ENCODE assay signal across 8 mouse cellular contexts in genomic region chr5:122850319-122851002, GRCm38 (mm10). TPM values are rescaled to one million over a fixed set of nuclear protein-coding genes. Genes with fewer than 3 reads are reported as not detected.
A peak's percentile ranks its signal among the peaks of the same experiment; 100 is the strongest.
DNase-seq lines count a peak whose midpoint lies in the region; ATAC-seq and TF ChIP-seq lines count a peak whose summit lies in the region.

No protein-coding gene starts in this region.

- peaks cover 29% of the 10 kb centered on the region for H3K4me1 ChIP-seq in heart, embryonic 13.5 days
- H3K4me1 ChIP-seq in MEL (ENCODE audit: control insufficient read depth in 1 of 2, insufficient read depth in 2 of 2, low read length in 2 of 2) = peaks cover 5 to 13% of the 10 kb centered on the region in 2 experiments; a peak in 3 of 4 replicates
- peaks cover 12% of the 10 kb centered on the region for H3K4me1 ChIP-seq in embryonic facial prominence, embryonic 15.5 days
- H3K4me1 ChIP-seq in hindbrain, embryonic 13.5 days (replicated peaks) = peaks cover 31% of the 10 kb centered on the region
- H3K4me1 ChIP-seq in limb, embryonic 11.5 days (ENCODE audit: control insufficient read depth, insufficient read depth, low read length) = peaks cover 9% of the 10 kb centered on the region
- H3K4me1 ChIP-seq in midbrain, embryonic 12.5 days = peaks cover 15% of the 10 kb centered on the region

- no peak; the same call in 1 of the 2 replicates for TF ChIP-seq RAD21 in MEL (IDR thresholded peaks at IDR 0.05; ENCODE audit: low read depth, low read length)

- no peak for DNase-seq in heart, adult 8-10 months (ENCODE audit: low spot score)
- DNase-seq in MEL (ENCODE audit: low read depth, low spot score) = no peak
- DNase-seq in limb, embryonic 11.5 days (ENCODE audit: low spot score) = no peak
- DNase-seq in retina, postnatal 1 day = no peak

- peak overlapping the region; percentile 96 for H3K27ac ChIP-seq in heart, embryonic 13.5 days (replicated peaks)
- peak overlapping the region; percentile 61 for H3K27ac ChIP-seq in MEL (ENCODE audit: control insufficient read depth, low read depth, low read length)
- peak overlapping the region; percentile 90 for H3K27ac ChIP-seq in embryonic facial prominence, embryonic 15.5 days (replicated peaks)
- H3K27ac ChIP-seq in hindbrain, embryonic 13.5 days = peak overlapping the region; percentile 97
- H3K27ac ChIP-seq in limb, embryonic 11.5 days (replicated peaks; ENCODE audit: low read depth, low read length) = peak overlapping the region; percentile 79; the same call in 1 of the 2 replicates
- peak overlapping the region; percentile 94 for H3K27ac ChIP-seq in midbrain, embryonic 12.5 days (replicated peaks)

- WGBS in heart, embryonic 13.5 days = under 1% methylated on average over 37 of the region's 38 CpGs
- WGBS in embryonic facial prominence, embryonic 15.5 days = under 1% methylated on average over 38 of the region's 38 CpGs
- under 1% methylated on average over 38 of the region's 38 CpGs for WGBS in hindbrain, embryonic 13.5 days
- WGBS in limb, embryonic 11.5 days = under 1% methylated on average over 38 of the region's 38 CpGs
- WGBS in midbrain, embryonic 12.5 days = under 1% methylated on average over 38 of the region's 38 CpGs

- H3K36me3 ChIP-seq in heart, embryonic 13.5 days = no peaks in the 10 kb centered on the region
- H3K36me3 ChIP-seq in MEL (ENCODE audit: control insufficient read depth in 1 of 2, insufficient read depth in 2 of 2, low read length in 2 of 2) = peaks cover 0 to 15% of the 10 kb centered on the region in 2 experiments; a peak in 2 of 4 replicates
- H3K36me3 ChIP-seq in embryonic facial prominence, embryonic 15.5 days = no peaks in the 10 kb centered on the region
- no peaks in the 10 kb centered on the region for H3K36me3 ChIP-seq in hindbrain, embryonic 13.5 days
- no peaks in the 10 kb centered on the region for H3K36me3 ChIP-seq in limb, embryonic 11.5 days (ENCODE audit: control insufficient read depth, insufficient read depth, low read length)
- H3K36me3 ChIP-seq in midbrain, embryonic 12.5 days = no peaks in the 10 kb centered on the region

- H3K27me3 ChIP-seq in heart, embryonic 13.5 days (replicated peaks) = no peaks in the 10 kb centered on the region
- no peaks in the 10 kb centered on the region for H3K27me3 ChIP-seq in MEL (ENCODE audit: control insufficient read depth in 1 of 2, insufficient read depth in 2 of 2, low read length in 2 of 2)
- H3K27me3 ChIP-seq in embryonic facial prominence, embryonic 15.5 days = no peaks in the 10 kb centered on the region
- H3K27me3 ChIP-seq in hindbrain, embryonic 13.5 days = no peaks in the 10 kb centered on the region
- no peaks in the 10 kb centered on the region for H3K27me3 ChIP-seq in limb, embryonic 11.5 days (ENCODE audit: control insufficient read depth, insufficient read depth, low read length)
- no peaks in the 10 kb centered on the region for H3K27me3 ChIP-seq in midbrain, embryonic 12.5 days

- H3K4me3 ChIP-seq in heart, embryonic 13.5 days = peak overlapping the region; percentile 96
- peak overlapping the region; percentile 82 to 89 for H3K4me3 ChIP-seq in MEL (ENCODE audit: control insufficient read depth in 1 of 2, insufficient read depth in 1 of 2, low read depth in 2 of 2, low read length in 2 of 2)
- peak overlapping the region; percentile 96 for H3K4me3 ChIP-seq in embryonic facial prominence, embryonic 15.5 days (replicated peaks)
- H3K4me3 ChIP-seq in hindbrain, embryonic 13.5 days = peak overlapping the region; percentile 90
- peak overlapping the region; percentile 97 for H3K4me3 ChIP-seq in limb, embryonic 11.5 days (ENCODE audit: low read depth, low read length)
- peak overlapping the region; percentile 80 for H3K4me3 ChIP-seq in midbrain, embryonic 12.5 days

- peak in 2 of 3 experiments; percentile 33 to 45; a peak in 3 of 6 replicates for TF ChIP-seq CTCF in MEL (IDR thresholded peaks at IDR 0.05 in 2 of 3, conservative IDR thresholded peaks at IDR 0.05 in 1 of 3; ENCODE audit: control insufficient read depth in 1 of 3, insufficient read depth in 1 of 3, low read depth in 2 of 3, low read length in 3 of 3, poor library complexity in 1 of 3, severe bottlenecking in 1 of 3)

- peak overlapping the region; percentile 95 for H3K4me2 ChIP-seq in heart, embryonic 13.5 days
- peak overlapping the region; percentile 88 for H3K4me2 ChIP-seq in embryonic facial prominence, embryonic 15.5 days (replicated peaks)
- peak overlapping the region; percentile 93 for H3K4me2 ChIP-seq in hindbrain, embryonic 13.5 days
- H3K4me2 ChIP-seq in limb, embryonic 11.5 days (ENCODE audit: low read depth, severe bottlenecking) = peak overlapping the region; percentile 96
- H3K4me2 ChIP-seq in midbrain, embryonic 12.5 days (replicated peaks) = peak overlapping the region; percentile 88

- peaks cover 16% of the 10 kb centered on the region for H3K79me2 ChIP-seq in MEL (ENCODE audit: control insufficient read depth, insufficient read depth, low read length, poor library complexity)

- no peak for TF ChIP-seq POLR2A in MEL (IDR thresholded peaks at IDR 0.05; ENCODE audit: control insufficient read depth in 1 of 2, insufficient read depth in 1 of 2, low read depth in 1 of 2, low read length in 2 of 2, poor library complexity in 1 of 2)

- peak overlapping the region; percentile 99 for H3K9ac ChIP-seq in heart, embryonic 13.5 days
- H3K9ac ChIP-seq in MEL (ENCODE audit: control insufficient read depth, low read depth, low read length, poor library complexity, severe bottlenecking) = peak overlapping the region; percentile 91
- H3K9ac ChIP-seq in embryonic facial prominence, embryonic 15.5 days = peak overlapping the region; percentile 94
- peak overlapping the region; percentile 99 for H3K9ac ChIP-seq in hindbrain, embryonic 13.5 days
- peak overlapping the region; percentile 95 for H3K9ac ChIP-seq in limb, embryonic 11.5 days (ENCODE audit: low read length)
- peak overlapping the region; percentile 93 for H3K9ac ChIP-seq in midbrain, embryonic 12.5 days (replicated peaks)

- H3K9me3 ChIP-seq in heart, embryonic 13.5 days = no peaks in the 10 kb centered on the region
- H3K9me3 ChIP-seq in MEL (replicated peaks; ENCODE audit: insufficient read depth, low read length) = no peaks in the 10 kb centered on the region
- H3K9me3 ChIP-seq in embryonic facial prominence, embryonic 15.5 days (replicated peaks) = no peaks in the 10 kb centered on the region
- H3K9me3 ChIP-seq in hindbrain, embryonic 13.5 days = no peaks in the 10 kb centered on the region
- H3K9me3 ChIP-seq in limb, embryonic 11.5 days (ENCODE audit: control insufficient read depth, low read length) = no peaks in the 10 kb centered on the region
- no peaks in the 10 kb centered on the region for H3K9me3 ChIP-seq in midbrain, embryonic 12.5 days

- TF ChIP-seq EP300 in MEL (IDR thresholded peaks at IDR 0.05; ENCODE audit: low read depth in 1 of 2, low read length in 2 of 2) = no peak

- ATAC-seq in heart, embryonic 13.5 days (ENCODE audit: extremely low read depth, insufficient number of reproducible peaks, low FRiP score, low TSS enrichment) = peak; percentile 74
- peak; percentile 73 for ATAC-seq in embryonic facial prominence, embryonic 15.5 days (ENCODE audit: insufficient number of reproducible peaks, low FRiP score, low TSS enrichment, low read depth)
- ATAC-seq in hindbrain, embryonic 13.5 days (ENCODE audit: low FRiP score) = peak; percentile 89
- peak; percentile 82 for ATAC-seq in limb, embryonic 11.5 days (ENCODE audit: insufficient number of reproducible peaks, low FRiP score, low TSS enrichment, low read depth)
- peak; percentile 90 for ATAC-seq in midbrain, embryonic 12.5 days (ENCODE audit: low FRiP score, low read depth)

TF ChIP-seq in MEL, 35 proteins besides CTCF, POLR2A, EP300 and RAD21 (continues in another document):
- TF ChIP-seq POLR2AphosphoS2 (IDR thresholded peaks at IDR 0.05; ENCODE audit: low read length) = no peak
- TF ChIP-seq MAZ (IDR thresholded peaks at IDR 0.05; ENCODE audit: low read depth, low read length) = 0 out of 2 replicates have a peak, but pooled peaks have one; percentile 0
- TF ChIP-seq MAFK (IDR thresholded peaks at IDR 0.05; ENCODE audit: borderline replicate concordance, low read depth, low read length) = no peak
- TF ChIP-seq TAL1 (IDR thresholded peaks at IDR 0.05; ENCODE audit: low read length) = no peak
- 0 out of 2 replicates have a peak, but pooled peaks have one; percentile 7 for TF ChIP-seq MXI1 (IDR thresholded peaks at IDR 0.05; ENCODE audit: low read depth, low read length)
- TF ChIP-seq ETS1 (IDR thresholded peaks at IDR 0.05; ENCODE audit: low read depth, low read length) = no peak
- TF ChIP-seq RCOR1 (IDR thresholded peaks at IDR 0.05; ENCODE audit: low read depth, low read length) = no peak
- TF ChIP-seq GATA1 (IDR thresholded peaks at IDR 0.05; ENCODE audit: low read depth, low read length) = no peak
- no peak for TF ChIP-seq CHD2 (IDR thresholded peaks at IDR 0.05; ENCODE audit: low read length)
- TF ChIP-seq NELFE (IDR thresholded peaks at IDR 0.05; ENCODE audit: low read depth, low read length) = no peak

RNA-seq across cellular contexts. Expression of gene Rnf34, which starts 0.6 kb away (rescaled TPM):
- polyA plus RNA-seq in heart, embryonic 13.5 days (2015; fragmentation: Nextera tagmentation; extraction: Ambion mirVana) = 26.4 and 29.8 TPM in 2 replicates
- 10 to 100 TPM; 30.7 to 39.8 (median 35.3) TPM for total RNA-seq in heart, adult 8-10 months (2022)
- total RNA-seq in MEL (2012; rRNA removed) = 13.9 and 14.8 TPM in 2 replicates
- 10 to 100 TPM in 1 of 2 experiments, not detected in 1; 27.4 TPM for polyA plus RNA-seq in MEL (2012; ENCODE audit: insufficient read depth in 1 of 2, insufficient read length in 2 of 2, low read depth in 1 of 2, low replicate concordance in 2 of 2, missing spikeins in 1 of 2)
- 32.0 and 36.0 TPM in 2 replicates for polyA plus RNA-seq in embryonic facial prominence, embryonic 15.5 days (2015; fragmentation: Nextera tagmentation; extraction: Ambion mirVana)
- 48.4 and 50.6 TPM in 2 replicates for polyA plus RNA-seq in hindbrain, embryonic 13.5 days (2015; fragmentation: Nextera tagmentation; extraction: Ambion mirVana)
- 56.2 and 57.5 TPM in 2 replicates for polyA plus RNA-seq in limb, embryonic 11.5 days (2014; fragmentation: Nextera tagmentation; extraction: Ambion mirVana)
- polyA plus RNA-seq in midbrain, embryonic 12.5 days (2016; fragmentation: Nextera tagmentation; extraction: Ambion mirVana) = 52.0 and 53.1 TPM in 2 replicates

RNA-seq across cellular contexts. Expression of gene Anapc5, which starts 29.3 kb away (rescaled TPM):
- polyA plus RNA-seq in heart, embryonic 13.5 days (2015; fragmentation: Nextera tagmentation; extraction: Ambion mirVana) = 293 and 310 TPM in 2 replicates
- total RNA-seq in heart, adult 8-10 months (2022) = 100 to 1,000 TPM; 151 to 179 (median 164) TPM
- 244 and 262 TPM in 2 replicates for total RNA-seq in MEL (2012; rRNA removed)
- polyA plus RNA-seq in MEL (2012; ENCODE audit: insufficient read depth in 1 of 2, insufficient read length in 2 of 2, low read depth in 1 of 2, low replicate concordance in 2 of 2, missing spikeins in 1 of 2) = 100 to 1,000 TPM in 1 of 2 experiments, not detected in 1; 390 TPM
- 390 and 401 TPM in 2 replicates for polyA plus RNA-seq in embryonic facial prominence, embryonic 15.5 days (2015; fragmentation: Nextera tagmentation; extraction: Ambion mirVana)
- 518 and 521 TPM in 2 replicates for polyA plus RNA-seq in hindbrain, embryonic 13.5 days (2015; fragmentation: Nextera tagmentation; extraction: Ambion mirVana)
- polyA plus RNA-seq in limb, embryonic 11.5 days (2014; fragmentation: Nextera tagmentation; extraction: Ambion mirVana) = 487 and 490 TPM in 2 replicates
- polyA plus RNA-seq in midbrain, embryonic 12.5 days (2016; fragmentation: Nextera tagmentation; extraction: Ambion mirVana) = 517 and 542 TPM in 2 replicates
